Mouse (Mus musculus) lung, postnatal 10 days (tissue): ENCODE measurements at regions not wholly inside any gene's neighbourhood (a gene's known extent, or its start where the extent isn't known, plus 50 kb on each side); places are given as distances from the start of the nearest gene placed in this dataset.

ENCODE experiments used
- DNase-seq: peaks from one replicate; pipeline ENCODE4 v3.0.0; 2021

DNA sequence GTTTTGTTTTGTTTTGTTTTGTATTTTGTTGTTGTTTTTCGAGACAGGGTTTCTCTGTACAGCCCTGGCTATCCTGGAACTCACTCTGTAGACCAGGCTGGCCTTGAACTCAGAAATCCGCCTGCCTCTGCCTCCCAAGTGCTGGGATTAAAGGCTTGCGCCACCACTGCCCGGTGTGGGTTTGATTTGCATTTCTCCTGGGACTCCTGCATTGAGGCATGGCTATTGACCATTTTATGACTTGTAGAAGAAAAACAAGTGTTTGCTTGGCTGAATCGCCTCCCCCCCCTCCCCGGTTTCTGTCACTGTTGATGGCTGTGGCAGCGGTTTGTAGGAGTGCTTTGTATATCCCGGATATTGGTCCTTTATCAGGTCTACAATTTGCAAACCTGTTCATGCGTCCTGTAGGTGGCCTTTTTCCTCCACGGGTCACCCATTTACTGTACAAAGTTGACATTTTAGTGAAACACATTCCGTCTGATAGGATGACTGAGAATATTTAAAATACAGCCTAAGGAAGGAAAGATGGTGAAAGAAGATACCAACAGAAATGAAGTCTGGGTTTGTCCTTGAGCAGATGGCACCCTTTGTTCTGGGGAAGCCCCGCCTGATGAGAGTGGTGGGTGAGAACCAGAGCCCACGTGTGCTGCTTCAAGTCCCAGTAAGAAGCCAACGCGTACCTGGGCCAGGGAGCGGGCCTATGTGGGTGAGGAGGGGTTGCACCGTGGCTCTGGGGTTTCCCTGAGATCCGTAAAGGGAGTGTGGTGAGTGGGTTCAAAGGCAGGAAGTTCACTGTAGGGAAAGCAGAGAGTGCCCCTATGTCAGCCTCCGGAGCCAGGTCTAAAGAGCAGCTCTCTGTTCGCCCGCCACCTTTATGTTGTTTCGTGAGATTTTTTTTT is 52.6 kb upstream of the Smndc1 start:
- no peak for DNase-seq

DNA sequence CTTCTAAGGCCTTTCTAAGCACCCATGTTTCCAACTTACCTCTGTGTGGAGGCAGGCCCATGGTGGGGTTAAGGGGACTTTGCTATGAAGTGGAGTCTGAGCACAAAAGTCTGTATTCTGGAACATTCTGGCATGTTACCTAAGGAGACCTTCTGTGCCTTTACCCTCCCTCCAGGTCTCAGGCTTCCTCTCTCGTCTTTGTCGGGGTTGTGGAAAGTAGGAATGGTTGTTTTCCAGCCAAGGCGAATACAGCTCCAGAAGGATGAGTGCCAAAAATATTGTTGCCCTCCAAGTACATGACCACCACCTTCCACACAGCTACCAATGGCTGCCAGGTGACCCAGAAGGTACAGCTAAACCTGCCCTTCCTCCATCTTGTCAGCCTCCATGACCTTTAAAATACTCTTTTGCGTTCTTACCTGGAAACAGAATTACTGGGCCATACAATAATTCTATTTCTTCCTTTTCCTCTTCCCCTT is 51.8 kb upstream of the Smndc1 start:
- no peak for DNase-seq

DNA sequence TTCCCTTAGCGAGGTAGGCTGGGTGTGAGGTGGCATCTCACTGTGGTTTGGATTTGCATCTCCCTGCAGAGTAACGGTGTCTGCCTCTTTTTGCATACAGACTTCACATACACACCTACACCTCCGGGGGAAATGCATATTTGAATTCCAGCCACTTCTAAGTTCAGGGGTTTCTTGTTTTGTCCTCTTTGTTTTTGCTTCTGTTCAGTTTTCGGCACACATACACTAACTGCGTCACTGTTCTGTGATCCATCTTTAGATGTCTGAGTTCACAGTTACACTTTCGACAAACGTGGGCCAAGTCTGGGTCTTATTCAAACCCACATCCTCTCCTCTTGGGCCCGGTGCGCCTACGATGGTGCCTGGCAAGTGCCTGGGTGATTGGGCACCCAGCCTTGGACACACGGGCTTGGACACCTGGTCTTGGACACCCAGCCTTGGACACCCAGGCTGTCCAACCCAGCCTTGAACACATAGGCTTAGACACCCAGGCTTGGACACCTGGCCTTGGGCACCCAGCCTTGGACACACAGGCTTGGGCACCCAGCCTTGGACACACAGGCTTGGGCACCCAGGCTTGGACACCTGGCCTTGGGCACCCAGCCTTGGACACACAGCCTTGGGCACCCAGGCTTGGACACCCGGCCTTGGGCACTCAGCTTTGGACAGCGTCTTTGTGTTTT is 51.2 kb upstream of the Smndc1 start:
- DNase-seq, result no peak

DNA sequence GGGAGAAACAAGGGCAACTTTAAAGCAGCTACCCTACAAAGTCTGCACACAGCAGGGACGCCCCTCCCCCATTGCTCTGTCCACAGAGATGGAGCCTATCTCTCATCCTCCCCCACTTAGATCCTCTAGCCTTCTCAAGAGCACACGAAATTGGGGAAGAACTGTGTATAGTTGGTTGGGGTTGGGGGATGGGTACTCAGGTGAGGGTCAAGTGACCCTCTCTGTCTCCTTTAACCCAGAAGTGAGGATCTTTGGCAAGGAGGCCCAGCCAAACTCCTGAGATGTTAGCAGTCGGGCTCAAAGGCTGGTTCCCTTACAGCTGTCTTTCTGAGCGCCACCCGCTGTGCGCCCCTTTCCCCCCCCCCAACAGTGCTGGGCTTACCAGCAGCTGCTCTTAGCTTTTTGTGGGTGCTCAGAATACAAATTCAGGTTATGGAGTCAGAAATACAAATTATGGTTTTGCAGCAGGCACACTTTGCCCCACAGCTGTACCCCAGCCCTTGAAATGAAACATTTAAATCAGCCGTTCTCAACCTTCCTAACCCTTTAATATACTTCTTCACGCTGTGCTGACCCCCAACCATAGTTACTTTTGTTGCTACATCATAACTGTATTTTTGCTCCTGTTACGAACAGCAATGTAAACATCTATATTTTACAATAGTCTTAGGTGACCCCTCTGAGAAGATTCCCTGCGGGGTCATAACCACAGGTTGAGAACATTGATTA is 50.1 kb upstream of the Smndc1 start:
- DNase-seq, result no peak
